Mouse (Mus musculus): ENCODE measurements at regions not wholly inside any gene's neighbourhood (a gene's known extent, or its start where the extent isn't known, plus 50 kb on each side); places are given as distances from the start of the nearest gene placed in this dataset.
"Not testable (repeated sequence)": the region's sequence is repeated elsewhere in the genome, so short reads cannot be mapped to it uniquely, and the experiment has no call there.

DNA sequence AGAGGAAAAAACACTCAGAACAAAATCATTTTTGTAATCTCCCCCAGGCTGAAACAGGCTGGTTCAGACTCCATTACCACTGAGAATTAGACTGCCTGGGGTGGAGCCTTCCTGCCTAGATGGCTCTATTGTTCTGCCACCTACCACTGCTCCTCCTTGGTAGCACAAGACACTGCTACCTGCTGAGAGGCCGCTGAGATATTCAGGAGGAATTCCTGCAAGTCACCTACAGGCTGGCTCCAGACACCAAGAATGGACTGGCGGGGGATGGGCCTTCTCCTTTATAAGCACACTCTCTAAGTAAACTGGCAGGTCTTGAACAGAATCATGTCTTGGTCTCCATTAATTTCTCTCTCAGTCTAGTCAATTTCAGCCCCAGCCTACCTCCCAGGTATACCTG, 3289.4 kb downstream of the Gm37988 start:
- no peak for DNase-seq

DNA sequence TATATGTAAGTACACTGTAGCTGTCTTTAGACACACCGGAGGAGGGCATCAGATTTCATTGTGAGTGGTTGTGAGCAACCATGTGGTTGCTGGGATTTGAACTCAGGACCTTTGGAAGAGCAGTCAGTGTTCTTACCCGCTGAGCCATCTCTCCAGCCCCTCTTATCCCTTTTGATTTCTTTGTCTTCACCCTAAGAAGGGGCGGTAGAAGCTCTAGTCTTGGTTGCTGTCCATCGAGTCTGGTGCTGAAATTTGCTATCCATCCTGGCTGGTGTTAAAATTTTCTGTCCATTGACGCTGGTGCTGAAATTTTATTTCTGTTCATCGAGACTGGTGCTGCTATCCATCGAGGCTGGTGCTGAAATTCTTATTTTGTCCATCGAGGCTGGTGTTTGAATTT, 3290.9 kb upstream of the A830018L16Rik start:
- DNase-seq, result peak; percentile 34

GRCm38 (mm10) chr1:8134434-8135433, 3279.2 kb upstream of the A830018L16Rik start:
- DNase-seq, result not testable (repeated sequence)

DNA sequence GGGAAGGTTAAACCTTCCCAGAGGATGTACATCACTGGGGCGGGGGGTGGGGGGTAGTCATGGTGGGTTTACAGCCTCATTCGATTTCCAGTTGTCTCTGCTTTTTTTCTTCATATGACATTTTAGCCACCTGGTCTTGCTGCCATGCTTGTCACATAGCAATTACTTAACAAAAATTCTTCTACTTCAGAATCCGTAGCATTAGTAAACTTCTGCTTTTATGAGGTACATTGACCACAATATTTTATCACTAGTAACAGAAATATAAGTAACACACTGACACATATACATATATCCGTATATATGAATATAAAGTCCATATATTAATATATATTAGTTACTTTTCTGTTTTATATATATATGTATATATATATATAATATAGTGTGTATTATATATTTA, 3271.3 kb upstream of the A830018L16Rik start:
- DNase-seq, result no peak

GRCm38 (mm10) chr1:8173196-8173595, 3240.7 kb upstream of the A830018L16Rik start:
- no peak for DNase-seq
